Mouse (Mus musculus): ENCODE results near the gene Slc23a4.

The Slc23a4 gene

GRCm38 (mm10) chr6:34909631-34910345 lies 78.4 kb downstream of the Slc23a4 start:
- no peak for DNase-seq

- peak; percentile 39 to 61 for DNase-seq
These were observed 80.4 kb downstream of the Slc23a4 start for GRCm38 (mm10) chr6:34907696-34908260.

GRCm38 (mm10) chr6:34907121-34907614 lies 81.0 kb downstream of the Slc23a4 start:
- DNase-seq, result peak; percentile 38 to 75

GRCm38 (mm10) chr6:34906661-34907060 lies 81.5 kb downstream of the Slc23a4 start:
- DNase-seq, result peak; percentile 74 to 90

- no peak for DNase-seq
These were observed 82.1 kb downstream of the Slc23a4 start for GRCm38 (mm10) chr6:34906125-34906524.

- no peak for DNase-seq
These were observed 83.8 kb downstream of the Slc23a4 start for GRCm38 (mm10) chr6:34904361-34904760.

- DNase-seq, result no peak
These were observed 84.4 kb downstream of the Slc23a4 start for GRCm38 (mm10) chr6:34903851-34904250.

- no peak for DNase-seq
These were observed 84.8 kb downstream of the Slc23a4 start for GRCm38 (mm10) chr6:34903441-34903840.

GRCm38 (mm10) chr6:34902578-34902977 lies 85.6 kb downstream of the Slc23a4 start:
- DNase-seq, result no peak

- no peak for DNase-seq
These were observed 86.2 kb downstream of the Slc23a4 start for GRCm38 (mm10) chr6:34901911-34902444.

- DNase-seq, result no peak
These were observed 87.2 kb downstream of the Slc23a4 start for GRCm38 (mm10) chr6:34900990-34901389.

- DNase-seq, result peak; percentile 77 to 88
These were observed 89.1 kb downstream of the Slc23a4 start for GRCm38 (mm10) chr6:34899127-34899526.

- DNase-seq, result no peak
These were observed 91.9 kb downstream of the Slc23a4 start for GRCm38 (mm10) chr6:34896168-34896780.

- no peak for DNase-seq
These were observed 92.6 kb downstream of the Slc23a4 start for GRCm38 (mm10) chr6:34895569-34895968.

Data from kidney, postnatal 25 days (tissue).